Mouse (Mus musculus): ENCODE measurements around the gene Clk3. TPM values are rescaled to one million over a fixed set of nuclear protein-coding genes. Genes with fewer than 3 reads are reported as not detected.
"Not testable (repeated sequence)": the region's sequence is repeated elsewhere in the genome, so short reads cannot be mapped to it uniquely, and the experiment has no call there.

Gene Clk3
- polyA plus RNA-seq, 1 experiment from 2014 or later: 88.6 TPM

DNA sequence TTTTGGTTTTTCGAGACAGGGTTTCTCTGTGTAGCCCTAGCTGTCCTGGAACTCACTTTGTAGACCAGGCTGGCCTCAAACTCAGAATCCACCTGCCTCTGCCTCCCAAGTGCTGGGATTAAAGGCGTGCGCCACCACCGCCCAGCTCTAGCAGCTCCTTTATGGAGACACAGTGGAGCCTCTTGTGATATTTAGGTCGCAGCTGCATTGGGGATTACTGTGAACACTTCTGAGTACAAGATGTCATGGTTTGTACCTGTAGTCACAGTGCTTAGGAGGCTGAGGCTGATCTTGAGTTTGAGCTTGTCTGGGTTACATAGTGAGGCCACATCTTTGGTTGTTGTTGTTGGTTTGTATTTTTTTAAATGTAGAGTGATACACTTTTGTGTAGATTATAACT lies 55.4 kb downstream of the Clk3 start:
- H3K36me3 ChIP-seq: peaks cover 17% of the 10 kb centered on the region
- H3K4me3 ChIP-seq; H3K27ac ChIP-seq (replicated peaks); H3K9ac ChIP-seq (replicated peaks); H3K9me3 ChIP-seq; ATAC-seq (replicated peaks); H3K27me3 ChIP-seq; H3K4me2 ChIP-seq (replicated peaks): not testable (repeated sequence)
- peaks cover 22% of the 10 kb centered on the region for H3K4me1 ChIP-seq
- WGBS: 85% methylated on average over 5 of the region's 5 CpGs

- peaks cover 10% of the 10 kb centered on the region; the same call in 1 of the 2 replicates for H3K36me3 ChIP-seq
- H3K9me3 ChIP-seq: 0 out of 2 replicates have a peak, but pooled peaks cover 5% of the 10 kb centered on the region
- peaks cover 22% of the 10 kb centered on the region for H3K4me1 ChIP-seq
- no peaks in the 10 kb centered on the region for H3K27me3 ChIP-seq
- 4% methylated on average over 38 of the region's 39 CpGs for WGBS
- H3K27ac ChIP-seq (replicated peaks): peak overlapping the region; percentile 87
- H3K4me3 ChIP-seq: peak overlapping the region; percentile 95
- peak overlapping the region; percentile 77 for H3K4me2 ChIP-seq (replicated peaks)
- ATAC-seq (replicated peaks): peak; percentile 7
- peak overlapping the region; percentile 93 for H3K9ac ChIP-seq (replicated peaks)
Measured at GRCm38 (mm10) chr9:57708720-57709274, 56.9 kb downstream of the Clk3 start.

DNA sequence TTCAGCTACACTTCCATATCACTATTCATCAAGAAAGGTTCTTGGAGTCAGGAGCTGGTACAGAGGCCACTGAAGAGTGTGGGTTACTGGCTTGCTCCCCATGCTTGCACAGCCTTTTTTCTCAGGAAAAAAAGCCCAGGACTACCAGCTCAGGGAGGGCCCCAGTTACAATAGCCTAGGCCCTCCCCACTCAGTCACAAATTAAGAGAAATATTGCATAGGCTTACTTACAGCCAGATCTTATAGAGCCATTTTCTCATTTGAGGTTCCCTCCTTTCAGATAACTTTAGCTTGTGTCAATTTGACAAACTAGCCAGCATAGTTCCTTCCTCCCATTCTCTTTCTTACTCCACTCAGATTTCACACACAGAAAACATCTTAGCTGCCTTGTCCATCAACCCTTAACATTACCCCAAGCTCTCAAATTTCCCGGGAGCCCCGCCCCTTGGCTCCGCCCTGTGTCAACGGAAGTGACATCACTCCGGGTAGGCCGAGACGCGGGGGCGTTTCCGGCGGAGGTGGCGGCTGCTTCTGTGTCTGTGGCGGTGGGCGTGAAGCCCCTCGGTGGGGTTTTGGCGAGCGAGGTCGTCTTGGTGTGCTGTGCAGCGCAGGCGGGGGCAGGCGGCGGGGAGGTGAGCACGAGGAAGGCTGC lies 57.5 kb downstream of the Clk3 start, which contains the start of gene Edc3:
Gene Edc3 (plus strand): TSS at position 473 of the 652 bp plus-strand sequence.
- Histone ChIP-seq H3K4me1 (peaks cover 22% of the 10 kb centered on the region), H3K9ac (replicated peaks) (peak within 1 kb of the TSS; percentile 93), H3K27ac (replicated peaks) (peak within 1 kb of the TSS; percentile 87), H3K4me2 (replicated peaks) (peak within 1 kb of the TSS; percentile 77), H3K9me3 (0 out of 2 replicates have a peak, but pooled peaks cover 5% of the 10 kb centered on the region), H3K36me3 (peaks cover 6% of the 10 kb centered on the region; the same call in 1 of the 2 replicates), H3K27me3 (no peaks in the 10 kb centered on the region), H3K4me3 (peak within 1 kb of the TSS; percentile 95)
- ATAC-seq (replicated peaks): peak; percentile 93
- WGBS: 0% methylated on average over 23 of the region's 23 CpGs

DNA sequence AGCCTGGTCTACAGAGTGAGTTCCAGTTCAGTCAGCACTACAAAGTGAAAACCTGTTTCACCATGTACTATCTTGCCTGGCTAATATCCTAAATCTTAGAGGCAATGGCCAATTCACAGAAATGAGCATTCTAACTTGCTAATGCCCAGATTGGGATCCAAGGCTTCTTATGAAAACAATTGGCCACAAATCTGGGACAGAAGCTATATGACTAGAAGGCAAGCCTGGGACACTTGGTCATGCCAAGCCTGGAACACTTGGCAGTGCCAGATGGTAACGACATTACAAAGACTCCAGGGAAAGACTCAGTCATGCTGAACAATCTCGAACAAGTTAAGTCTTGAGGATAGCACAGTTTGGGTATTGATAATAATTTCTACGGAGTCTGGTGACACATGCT lies 59.2 kb downstream of the Clk3 start:
- 91% methylated on average over 3 of the region's 3 CpGs for WGBS
- 0 out of 2 replicates have a peak, but pooled peaks cover 5% of the 10 kb centered on the region for H3K9me3 ChIP-seq

More for the DNA sequence above, 59.2 kb downstream of the Clk3 start:
- H3K9ac ChIP-seq (replicated peaks): no peak overlapping the region
- H3K27me3 ChIP-seq: no peaks in the 10 kb centered on the region
- no peak overlapping the region for H3K4me3 ChIP-seq
- H3K27ac ChIP-seq (replicated peaks): no peak overlapping the region
- peaks cover 22% of the 10 kb centered on the region for H3K4me1 ChIP-seq
- ATAC-seq (replicated peaks): no peak
- no peaks in the 10 kb centered on the region for H3K36me3 ChIP-seq
- no peak overlapping the region for H3K4me2 ChIP-seq (replicated peaks)

Other genes with a start within 250 kb of the Clk3 start
- 751 and 752 TPM in 2 replicates for gene Cox5a, start 244.6 kb downstream of the Clk3 start, polyA plus RNA-seq (2015; fragmentation: Nextera tagmentation; extraction: Ambion mirVana)
- 24.1 and 26.2 TPM in 2 replicates for gene Fam219b, start 228.3 kb downstream of the Clk3 start, polyA plus RNA-seq (2015; fragmentation: Nextera tagmentation; extraction: Ambion mirVana)
- gene Mpi, start 213.1 kb downstream of the Clk3 start, polyA plus RNA-seq (2015; fragmentation: Nextera tagmentation; extraction: Ambion mirVana): 62.9 and 69.3 TPM in 2 replicates
- 57.7 and 60.5 TPM in 2 replicates for gene Scamp2, start 204.9 kb downstream of the Clk3 start, polyA plus RNA-seq (2015; fragmentation: Nextera tagmentation; extraction: Ambion mirVana)
- 26.6 and 29.8 TPM in 2 replicates for gene Ulk3, start 176.4 kb downstream of the Clk3 start, polyA plus RNA-seq (2015; fragmentation: Nextera tagmentation; extraction: Ambion mirVana)
- 0.45 TPM in 1 of 2 replicates, not detected in the other for gene Cplx3, start 159.6 kb downstream of the Clk3 start, polyA plus RNA-seq (2015; fragmentation: Nextera tagmentation; extraction: Ambion mirVana)
- gene Lman1l, start 145.1 kb downstream of the Clk3 start, polyA plus RNA-seq (2015; fragmentation: Nextera tagmentation; extraction: Ambion mirVana): not detected in 2 replicates
- gene Csk, start 112.2 kb downstream of the Clk3 start, polyA plus RNA-seq (2015; fragmentation: Nextera tagmentation; extraction: Ambion mirVana): 37.4 and 41.7 TPM in 2 replicates
- gene Cyp1a2, start 82.2 kb downstream of the Clk3 start, polyA plus RNA-seq (2015; fragmentation: Nextera tagmentation; extraction: Ambion mirVana): not detected in 2 replicates
- 0.06 and 0.20 TPM in 2 replicates for gene Cyp1a1, start 77.9 kb downstream of the Clk3 start, polyA plus RNA-seq (2015; fragmentation: Nextera tagmentation; extraction: Ambion mirVana)
- gene Edc3, start 57.3 kb downstream of the Clk3 start, polyA plus RNA-seq (2015; fragmentation: Nextera tagmentation; extraction: Ambion mirVana): 36.4 and 37.1 TPM in 2 replicates
- gene Arid3b, start 70.9 kb upstream of the Clk3 start, polyA plus RNA-seq (2015; fragmentation: Nextera tagmentation; extraction: Ambion mirVana): 8.0 and 9.2 TPM in 2 replicates
- gene Ubl7, start 145.1 kb upstream of the Clk3 start, polyA plus RNA-seq (2015; fragmentation: Nextera tagmentation; extraction: Ambion mirVana): 171 and 176 TPM in 2 replicates
- 3.4 and 3.6 TPM in 2 replicates for gene Sema7a, start 174.3 kb upstream of the Clk3 start, polyA plus RNA-seq (2015; fragmentation: Nextera tagmentation; extraction: Ambion mirVana)
- 0.31 and 0.45 TPM in 2 replicates for gene Cyp11a1, start 240.6 kb upstream of the Clk3 start, polyA plus RNA-seq (2015; fragmentation: Nextera tagmentation; extraction: Ambion mirVana)